Mouse (Mus musculus) kidney, postnatal 0 days (tissue): Measurements from ENCODE around the gene Rpl35. TPM values are rescaled to one million over a fixed set of nuclear protein-coding genes. Genes with fewer than 3 reads are reported as not detected.

Experiments used
- ATAC-seq: fragments of 200-750 bp; cut with Nextera tagmentation; replicated peaks from 2 replicates; pipeline ENCODE4 v1.8.0; 2017; ENCODE audit warnings: low read depth, moderate number of reproducible peaks, moderate TSS enrichment, moderate library complexity; ENCODE audit not compliant: low FRiP score
- DNase-seq: peaks from one replicate; pipeline ENCODE4 v3.0.0-alpha.2; 2016; ENCODE audit warnings: low spot score
- H3K27ac ChIP-seq: fragments of 300-500 bp; sonication (generic); 2 replicates; pipeline ENCODE4 v1.5.1; 2014; ENCODE audit warnings: mild to moderate bottlenecking
- H3K27me3 ChIP-seq: fragments of 300-500 bp; sonication (generic); 2 replicates; pipeline ENCODE4 v1.6.1; 2014; ENCODE audit warnings: low read length, mixed read lengths; ENCODE audit not compliant: insufficient read depth
- H3K36me3 ChIP-seq: fragments of 300-500 bp; sonication (generic); 2 replicates; pipeline ENCODE4 v1.6.1; 2014; ENCODE audit warnings: low read length, mixed read lengths; ENCODE audit not compliant: insufficient read depth
- H3K4me1 ChIP-seq: fragments of 300-500 bp; sonication (generic); replicated peaks from 2 replicates; pipeline ENCODE4 v1.6.1; 2014; ENCODE audit warnings: antibody characterized with exemption, low read length, mixed read lengths; ENCODE audit not compliant: insufficient read depth
- H3K4me2 ChIP-seq: fragments of 300-500 bp; sonication (generic); 2 replicates; pipeline ENCODE4 v1.6.1; 2014; ENCODE audit warnings: mild to moderate bottlenecking, low read length, moderate library complexity, mixed read lengths
- H3K4me3 ChIP-seq: fragments of 300-500 bp; sonication (generic); replicated peaks from 2 replicates; pipeline ENCODE4 v1.5.1; 2014; ENCODE audit warnings: low read depth, low read length
- H3K9ac ChIP-seq: fragments of 300-500 bp; sonication (generic); 2 replicates; pipeline ENCODE4 v1.6.1; 2014; ENCODE audit warnings: low read depth, low read length
- H3K9me3 ChIP-seq: fragments of 300-500 bp; sonication (generic); replicated peaks from 2 replicates; pipeline ENCODE4 v1.6.1; 2016; ENCODE audit warnings: low read length, inconsistent platforms, mixed read lengths
- CTCF ChIP-seq: IDR thresholded peaks from 2 replicates; pipeline ENCODE4 v1.5.1; 2016; ENCODE audit warnings: antibody characterized with exemption, low read depth, mild to moderate bottlenecking, moderate library complexity
- WGBS: fragments of 180-500 bp; shearing (Covaris S2); extraction: QIAGEN DNeasy Blood & Tissue Kit; methylation state at CpG from one replicate; pipeline ENCODE4 v1.1.7; 2014; 5-methylcytosine and 5-hydroxymethylcytosine counted together
- polyA plus RNA-seq: library from polyadenylated mRNA; unstranded; fragments of >200 nt; fragmentation: Nextera tagmentation; extraction: Ambion mirVana; gene quantifications from 2 replicates; pipeline ENCODE4 v1.2.1, GENCODE M21; 2015

Rpl35 gene
- polyA plus RNA-seq, 1 experiment from 2014 or later: 1,199 TPM

- Histone ChIP-seq H3K4me1 (no peaks in the 10 kb centered on the region), H3K4me3 (no peak overlapping the region), H3K4me2 (no peak overlapping the region), H3K9me3 (no peaks in the 10 kb centered on the region), H3K9ac (no peak overlapping the region), H3K36me3 (no peaks in the 10 kb centered on the region), H3K27me3 (no peaks in the 10 kb centered on the region), H3K27ac (no peak overlapping the region)
- DNase-seq: no peak
- 100% methylated on average over 2 of the region's 2 CpGs for WGBS
- ATAC-seq: no peak
- TF ChIP-seq CTCF: no peak
Observed at GRCm38 (mm10) chr2:38988929-38989328, 16.5 kb downstream of the Rpl35 start.

GRCm38 (mm10) chr2:38987803-38988510 lies 17.5 kb downstream of the Rpl35 start:
- no peaks in the 10 kb centered on the region for H3K9me3 ChIP-seq
- 82% methylated on average over 6 of the region's 6 CpGs for WGBS
- H3K4me3 ChIP-seq: no peak overlapping the region
- H3K4me2 ChIP-seq: no peak overlapping the region
- no peaks in the 10 kb centered on the region for H3K36me3 ChIP-seq
- H3K27ac ChIP-seq: no peak overlapping the region
- H3K4me1 ChIP-seq: no peaks in the 10 kb centered on the region
- no peaks in the 10 kb centered on the region for H3K27me3 ChIP-seq
- ATAC-seq: no peak
- DNase-seq: no peak
- no peak for TF ChIP-seq CTCF
- no peak overlapping the region for H3K9ac ChIP-seq

- Histone ChIP-seq H3K4me2 (no peak overlapping the region), H3K27me3 (no peaks in the 10 kb centered on the region), H3K9ac (no peak overlapping the region), H3K36me3 (no peaks in the 10 kb centered on the region), H3K27ac (no peak overlapping the region), H3K4me3 (no peak overlapping the region), H3K9me3 (no peaks in the 10 kb centered on the region), H3K4me1 (no peaks in the 10 kb centered on the region)
- TF ChIP-seq CTCF: no peak
- 53% methylated on average over 1 of the region's 1 CpGs for whole genome bisulfite sequencing
- DNase-seq (no peak), ATAC-seq (no peak)
Observed at GRCm38 (mm10) chr2:38987371-38987770, 18.1 kb downstream of the Rpl35 start.

- no peak overlapping the region for H3K4me3 ChIP-seq
- no peaks in the 10 kb centered on the region for H3K9me3 ChIP-seq
- no peak overlapping the region for H3K27ac ChIP-seq
- WGBS: 65% methylated on average over 3 of the region's 3 CpGs
- no peak for DNase-seq
- ATAC-seq: no peak
- H3K9ac ChIP-seq: no peak overlapping the region
- H3K4me1 ChIP-seq: no peaks in the 10 kb centered on the region
- H3K27me3 ChIP-seq: no peaks in the 10 kb centered on the region
- TF ChIP-seq CTCF: no peak
- H3K4me2 ChIP-seq: no peak overlapping the region
- H3K36me3 ChIP-seq: no peaks in the 10 kb centered on the region
Observed at GRCm38 (mm10) chr2:38986580-38986979, 18.8 kb downstream of the Rpl35 start.

GRCm38 (mm10) chr2:38983456-38983855 lies 22.0 kb downstream of the Rpl35 start:
- 97% methylated on average over 2 of the region's 2 CpGs for WGBS
- ATAC-seq (no peak), DNase-seq (no peak)
- Histone ChIP-seq H3K36me3 (no peaks in the 10 kb centered on the region), H3K4me3 (no peak overlapping the region), H3K4me1 (no peaks in the 10 kb centered on the region), H3K9ac (no peak overlapping the region), H3K9me3 (no peaks in the 10 kb centered on the region), H3K27me3 (no peaks in the 10 kb centered on the region), H3K4me2 (no peak overlapping the region), H3K27ac (no peak overlapping the region)
- peak; percentile 41; the same call in 1 of the 2 replicates for TF ChIP-seq CTCF

- Histone ChIP-seq H3K9me3 (no peaks in the 10 kb centered on the region), H3K4me1 (no peaks in the 10 kb centered on the region), H3K36me3 (no peaks in the 10 kb centered on the region), H3K27ac (no peak overlapping the region), H3K4me2 (no peak overlapping the region), H3K4me3 (no peak overlapping the region), H3K27me3 (no peaks in the 10 kb centered on the region), H3K9ac (no peak overlapping the region)
- 78% methylated on average over 4 of the region's 4 CpGs for WGBS
- ATAC-seq (no peak), DNase-seq (no peak)
- no peak for TF ChIP-seq CTCF
Observed at GRCm38 (mm10) chr2:38977837-38978236, 27.6 kb downstream of the Rpl35 start.
